Mouse (Mus musculus): Measurements from ENCODE around the gene H2afv. TPM values are rescaled to one million over a fixed set of nuclear protein-coding genes. Genes with fewer than 3 reads are reported as not detected.

The H2afv gene
- total and polyA plus RNA-seq, 3 experiments: 46.6 to 73.2 (median 63.7) TPM

DNA sequence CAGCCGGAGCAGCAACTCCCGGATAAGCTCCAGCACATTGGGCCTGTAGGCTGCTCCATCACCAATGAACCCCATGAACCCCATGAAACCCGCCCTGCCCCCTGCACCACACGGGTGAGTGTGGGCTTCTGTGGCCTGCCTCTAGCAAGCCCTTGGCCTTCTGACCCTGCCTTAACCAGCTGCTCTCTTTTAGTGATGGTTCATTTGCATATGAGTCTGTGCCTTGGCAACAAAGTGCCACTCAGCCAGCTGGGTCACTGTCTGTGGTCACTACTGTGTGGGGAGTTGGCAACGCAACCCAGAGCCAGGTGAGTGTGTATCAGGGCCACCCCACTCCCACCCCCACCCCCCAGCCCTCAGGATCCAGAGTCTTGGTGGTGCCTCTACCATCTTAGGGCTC, 48.7 kb downstream of the H2afv start:
- Histone ChIP-seq H3K4me1 (ENCODE audit: control insufficient read depth in 1 of 2, insufficient read depth in 2 of 2) (peaks cover 33 to 65% of the 10 kb centered on the region in 2 experiments), H3K79me2 (replicated peaks; ENCODE audit: control insufficient read depth, extremely low read depth, insufficient read depth, poor library complexity, severe bottlenecking) (peaks cover 59% of the 10 kb centered on the region), H3K27ac (ENCODE audit: insufficient read depth, low read depth) (peak overlapping the region; percentile 22), H3K4me3 (replicated peaks in 1 of 3; ENCODE audit: low read depth in 2 of 3, low read length in 2 of 3, poor library complexity in 1 of 3) (no peak overlapping the region), H3K9me3 (replicated peaks; ENCODE audit: low read length) (no peaks in the 10 kb centered on the region), H3K36me3 (replicated peaks in 1 of 2; ENCODE audit: control insufficient read depth in 1 of 2, insufficient read depth in 1 of 2, low read length in 1 of 2) (peaks cover 65 to 78% of the 10 kb centered on the region in 2 experiments), H3K9ac (ENCODE audit: insufficient read depth, low read depth) (no peak overlapping the region), H3K4me2 (ENCODE audit: insufficient read depth, low read depth, poor library complexity, severe bottlenecking) (no peak overlapping the region), H3K27me3 (replicated peaks) (no peaks in the 10 kb centered on the region)
- TF ChIP-seq SIN3A (IDR thresholded peaks at IDR 0.05; ENCODE audit: low read length) (peak; percentile 65; the same call in 1 of the 2 replicates), NRF1 (IDR thresholded peaks at IDR 0.05; ENCODE audit: low read depth, low read length) (0 out of 2 replicates have a peak, but pooled peaks have one; percentile 10), ETS1 (conservative IDR thresholded peaks at IDR 0.05; ENCODE audit: low read depth, low read length) (peak; percentile 56), TCF12 (IDR thresholded peaks at IDR 0.05; ENCODE audit: low read depth, low read length) (peak; percentile 47; the same call in 1 of the 2 replicates), KAT2A (IDR thresholded peaks at IDR 0.05; ENCODE audit: insufficient replicate concordance, low read length) (no peak)
- DNase-seq (ENCODE audit: extremely low read depth): no peak
- dilution Hi-C loops (cut with MboI; ENCODE audit: extremely low pct_ligation_motif_present, extremely low pct_unique_long_range_greater_than_20kb, low sequenced_read_pairs) (no loop called here), in situ Hi-C loops (cut with MboI; ENCODE audit: low pct_ligation_motif_present, low pct_unique_long_range_greater_than_20kb, low sequenced_read_pairs) (no loop called here)

DNA sequence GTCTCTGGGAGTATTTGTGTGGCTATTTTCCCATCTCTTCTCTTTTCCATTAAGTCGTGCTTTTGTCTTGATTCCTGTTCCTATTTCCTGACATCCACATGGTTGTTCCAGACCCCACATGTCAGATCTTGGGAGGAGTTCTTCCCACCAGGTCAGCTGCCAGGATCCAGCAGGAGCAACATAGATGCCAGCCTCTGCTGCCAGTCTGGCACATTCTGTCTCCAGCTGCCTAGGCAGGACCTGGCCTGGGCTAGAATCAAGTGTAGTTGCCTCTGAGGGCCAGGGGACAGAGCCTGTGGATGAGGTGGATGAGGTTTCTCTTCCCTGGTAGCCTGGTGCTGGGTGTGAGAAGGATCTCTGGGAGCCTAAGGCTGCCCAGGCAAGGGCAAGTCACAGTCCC, 50.4 kb downstream of the H2afv start:
- no peaks in the 10 kb centered on the region for H3K27me3 ChIP-seq (replicated peaks)
- H3K9ac ChIP-seq (ENCODE audit: insufficient read depth, low read depth): peak overlapping the region; percentile 5; the same call in 1 of the 2 replicates
- in situ Hi-C loops (cut with MboI; ENCODE audit: low pct_ligation_motif_present, low pct_unique_long_range_greater_than_20kb, low sequenced_read_pairs): no loop called here
- no peak for DNase-seq (ENCODE audit: extremely low read depth)
- H3K4me2 ChIP-seq (ENCODE audit: insufficient read depth, low read depth, poor library complexity, severe bottlenecking): peak overlapping the region; percentile 19; the same call in 1 of the 2 replicates
- H3K4me1 ChIP-seq (ENCODE audit: control insufficient read depth in 1 of 2, insufficient read depth in 2 of 2): peaks cover 33 to 68% of the 10 kb centered on the region in 2 experiments
- H3K4me3 ChIP-seq (replicated peaks in 1 of 3; ENCODE audit: low read depth in 2 of 3, low read length in 2 of 3, poor library complexity in 1 of 3): no peak overlapping the region
- peak overlapping the region; percentile 63 for H3K27ac ChIP-seq (ENCODE audit: insufficient read depth, low read depth)
- H3K9me3 ChIP-seq (replicated peaks; ENCODE audit: low read length): no peaks in the 10 kb centered on the region
- H3K36me3 ChIP-seq (replicated peaks in 1 of 2; ENCODE audit: control insufficient read depth in 1 of 2, insufficient read depth in 1 of 2, low read length in 1 of 2): peaks cover 50 to 66% of the 10 kb centered on the region in 2 experiments
- TF ChIP-seq USF1 (IDR thresholded peaks at IDR 0.05; ENCODE audit: low read depth, low read length) (no peak), UBTF (IDR thresholded peaks at IDR 0.05; ENCODE audit: low read depth, low read length) (no peak), ELF1 (IDR thresholded peaks at IDR 0.05; ENCODE audit: low read depth, low read length) (no peak), CHD1 (IDR thresholded peaks at IDR 0.05; ENCODE audit: low read depth, low read length) (no peak; the same call in 1 of the 2 replicates), HCFC1 (IDR thresholded peaks at IDR 0.05; ENCODE audit: low read depth, low read length) (no peak), RCOR1 (conservative IDR thresholded peaks at IDR 0.05; ENCODE audit: low read depth, low read length) (no peak), EP300 (IDR thresholded peaks at IDR 0.05; ENCODE audit: low read length) (no peak), TCF12 (IDR thresholded peaks at IDR 0.05; ENCODE audit: low read depth, low read length) (no peak), JUN (IDR thresholded peaks at IDR 0.05; ENCODE audit: insufficient read depth, low read depth, low read length) (no peak), RAD21 (IDR thresholded peaks at IDR 0.05; ENCODE audit: low read depth, low read length) (no peak), ZC3H11A (IDR thresholded peaks at IDR 0.05; ENCODE audit: low read depth, low read length) (no peak), MAX (IDR thresholded peaks at IDR 0.05; ENCODE audit: low read length) (no peak), GABPA (IDR thresholded peaks at IDR 0.05; ENCODE audit: insufficient replicate concordance, low read depth, low read length) (no peak), MYC (IDR thresholded peaks at IDR 0.05; ENCODE audit: low read depth, low read length) (no peak), NRF1 (IDR thresholded peaks at IDR 0.05; ENCODE audit: low read depth, low read length) (no peak), IRF4 (IDR thresholded peaks at IDR 0.05; ENCODE audit: low read depth, low read length) (no peak), SIN3A (IDR thresholded peaks at IDR 0.05; ENCODE audit: low read length) (no peak), POLR2A (IDR thresholded peaks at IDR 0.05; ENCODE audit: low read depth, low read length) (no peak), CTCF (conservative IDR thresholded peaks at IDR 0.05 in 1 of 2, IDR thresholded peaks at IDR 0.05 in 1 of 2; ENCODE audit: low read depth in 2 of 2, low read length in 2 of 2) (no peak), E2F4 (IDR thresholded peaks at IDR 0.05; ENCODE audit: insufficient replicate concordance, low read depth, low read length) (no peak)
- dilution Hi-C loops (cut with MboI; ENCODE audit: extremely low pct_ligation_motif_present, extremely low pct_unique_long_range_greater_than_20kb, low sequenced_read_pairs): no loop called here
- peaks cover 72% of the 10 kb centered on the region for H3K79me2 ChIP-seq (replicated peaks; ENCODE audit: control insufficient read depth, extremely low read depth, insufficient read depth, poor library complexity, severe bottlenecking)

Data from CH12.LX (cell line).